Mouse (Mus musculus): ENCODE results near the gene Taf4.
A peak's percentile ranks its signal among the peaks of the same experiment; 100 is the strongest.

Taf4 gene

GRCm38 (mm10) chr2:179937091-179937490, 39.4 kb downstream of the Taf4 start:
- DNase-seq (ENCODE audit: low read depth): no peak

GRCm38 (mm10) chr2:179934165-179934564, 42.3 kb downstream of the Taf4 start:
- DNase-seq (ENCODE audit: low read depth): no peak

- DNase-seq (ENCODE audit: low read depth): no peak
Measured at GRCm38 (mm10) chr2:179931741-179932140, 44.7 kb downstream of the Taf4 start.

GRCm38 (mm10) chr2:179929166-179929565, 47.3 kb downstream of the Taf4 start:
- DNase-seq (ENCODE audit: low read depth): no peak

- no peak for DNase-seq (ENCODE audit: low read depth)
Measured at GRCm38 (mm10) chr2:179924038-179924437, 52.4 kb downstream of the Taf4 start.

- DNase-seq (ENCODE audit: low read depth): peak; percentile 13
Measured at GRCm38 (mm10) chr2:179921021-179921653, 55.3 kb downstream of the Taf4 start.

GRCm38 (mm10) chr2:179920042-179920441, 56.4 kb downstream of the Taf4 start:
- DNase-seq (ENCODE audit: low read depth): no peak

- peak; percentile 78 for DNase-seq (ENCODE audit: low read depth)
Measured at GRCm38 (mm10) chr2:179916877-179917673, 59.4 kb downstream of the Taf4 start.

- no peak for DNase-seq (ENCODE audit: low read depth)
Measured at GRCm38 (mm10) chr2:179914246-179914645, 62.2 kb downstream of the Taf4 start.

GRCm38 (mm10) chr2:179913349-179913748, 63.1 kb downstream of the Taf4 start:
- no peak for DNase-seq (ENCODE audit: low read depth)

GRCm38 (mm10) chr2:179912911-179913310, 63.5 kb downstream of the Taf4 start:
- DNase-seq (ENCODE audit: low read depth): no peak

- DNase-seq (ENCODE audit: low read depth): no peak
Measured at GRCm38 (mm10) chr2:179896949-179897348, 79.5 kb downstream of the Taf4 start.

- no peak for DNase-seq (ENCODE audit: low read depth)
Measured at GRCm38 (mm10) chr2:179891048-179891447, 85.4 kb downstream of the Taf4 start.

- no peak for DNase-seq (ENCODE audit: low read depth)
Measured at GRCm38 (mm10) chr2:179884561-179884960, 91.9 kb downstream of the Taf4 start.

- DNase-seq (ENCODE audit: low read depth): peak; percentile 54
Measured at GRCm38 (mm10) chr2:179877551-179878215, 98.8 kb downstream of the Taf4 start.

- peak; percentile 83 for DNase-seq (ENCODE audit: low read depth)
Measured at GRCm38 (mm10) chr2:179875147-179875546, 101.3 kb downstream of the Taf4 start.

- peak; percentile 12 for DNase-seq (ENCODE audit: low read depth)
Measured at GRCm38 (mm10) chr2:179873315-179873714, 103.1 kb downstream of the Taf4 start.

GRCm38 (mm10) chr2:179872724-179873123, 103.7 kb downstream of the Taf4 start:
- no peak for DNase-seq (ENCODE audit: low read depth)

- no peak for DNase-seq (ENCODE audit: low read depth)
Measured at GRCm38 (mm10) chr2:179869871-179870270, 106.6 kb downstream of the Taf4 start.

- no peak for DNase-seq (ENCODE audit: low read depth)
Measured at GRCm38 (mm10) chr2:179867669-179868068, 108.8 kb downstream of the Taf4 start.

GRCm38 (mm10) chr2:179865097-179865496, 111.3 kb downstream of the Taf4 start:
- no peak for DNase-seq (ENCODE audit: low read depth)

- DNase-seq (ENCODE audit: low read depth): peak; percentile 10
Measured at GRCm38 (mm10) chr2:179863266-179863665, 113.2 kb downstream of the Taf4 start.

GRCm38 (mm10) chr2:179862676-179863075, 113.8 kb downstream of the Taf4 start:
- no peak for DNase-seq (ENCODE audit: low read depth)
